Mouse (Mus musculus): ENCODE measurements around the gene Fam83f.

The Fam83f gene

DNA sequence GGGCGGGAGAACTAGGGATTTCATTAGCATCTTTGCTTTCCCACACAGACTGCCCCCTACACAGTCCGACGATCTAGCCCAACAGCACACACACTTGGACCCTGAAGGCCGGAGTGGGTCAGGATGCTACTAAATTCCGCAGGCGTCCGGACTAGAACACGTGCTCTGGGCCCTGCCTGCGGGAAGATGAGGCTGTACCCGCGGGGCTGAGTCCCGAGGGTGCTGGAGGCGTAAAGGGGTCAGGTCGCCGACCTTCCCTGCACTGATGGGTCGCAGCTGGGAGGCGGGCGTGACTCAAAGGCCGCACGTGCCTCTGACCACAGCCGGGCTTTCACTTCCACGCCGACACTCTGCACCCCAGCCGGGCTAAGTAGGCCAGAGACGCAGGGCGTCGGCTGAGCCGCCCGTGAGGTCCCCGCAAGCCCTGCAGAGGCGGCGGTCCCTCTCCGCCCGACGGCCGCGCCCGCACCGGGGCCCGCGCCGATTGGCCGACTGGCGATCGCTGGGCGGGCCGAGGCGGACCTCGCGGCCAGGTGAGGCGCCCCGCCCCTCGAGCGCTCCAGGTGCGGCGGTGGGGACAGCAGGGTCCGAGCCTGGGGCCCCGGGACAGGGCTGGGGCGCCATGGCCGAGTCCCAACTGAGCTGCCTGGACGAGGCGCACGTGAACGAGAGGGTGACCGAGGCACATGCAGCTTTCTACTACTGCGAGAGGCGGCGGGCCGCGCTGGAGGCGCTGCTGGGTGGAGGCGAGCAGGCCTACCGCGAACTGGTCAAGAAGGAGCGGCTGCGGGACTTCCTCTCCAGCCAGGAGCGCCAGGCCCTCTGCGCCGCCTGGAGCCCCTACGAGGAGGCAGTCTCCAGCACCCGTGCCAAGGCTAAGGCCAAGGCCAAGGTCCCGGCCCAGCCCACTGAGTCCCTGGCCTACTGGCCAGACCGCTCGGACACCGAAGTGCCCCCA, at the start of gene Fam83f:
Gene Fam83f, plus strand, starts transcription at position 553 of the 958 bp plus-strand sequence.
- DNase-seq: no peak

- DNase-seq: peak; percentile 13
Observed at GRCm38 (mm10) chr15:80623171-80623837, 48.3 kb upstream of the Fam83f start.

DNA sequence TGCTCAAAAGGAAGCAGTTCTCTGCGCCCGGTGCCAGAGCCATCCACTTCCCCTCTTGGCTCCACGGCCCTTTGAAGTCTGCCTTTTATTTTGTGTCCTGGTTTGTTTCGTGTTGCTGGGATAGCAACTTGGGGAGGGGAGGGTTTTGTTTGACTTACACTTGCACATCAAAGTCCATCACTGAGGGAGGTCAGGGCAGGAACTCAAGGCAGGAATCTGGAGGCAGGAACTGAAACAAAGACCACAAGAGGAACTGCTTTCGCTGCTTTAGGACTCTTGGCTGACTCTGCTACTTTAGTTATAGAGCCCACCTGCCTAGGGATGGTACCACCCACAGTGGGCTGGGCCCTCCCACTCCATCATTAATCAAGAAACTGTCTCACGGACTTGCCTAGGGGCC, 45.2 kb upstream of the Fam83f start:
- DNase-seq: no peak

DNA sequence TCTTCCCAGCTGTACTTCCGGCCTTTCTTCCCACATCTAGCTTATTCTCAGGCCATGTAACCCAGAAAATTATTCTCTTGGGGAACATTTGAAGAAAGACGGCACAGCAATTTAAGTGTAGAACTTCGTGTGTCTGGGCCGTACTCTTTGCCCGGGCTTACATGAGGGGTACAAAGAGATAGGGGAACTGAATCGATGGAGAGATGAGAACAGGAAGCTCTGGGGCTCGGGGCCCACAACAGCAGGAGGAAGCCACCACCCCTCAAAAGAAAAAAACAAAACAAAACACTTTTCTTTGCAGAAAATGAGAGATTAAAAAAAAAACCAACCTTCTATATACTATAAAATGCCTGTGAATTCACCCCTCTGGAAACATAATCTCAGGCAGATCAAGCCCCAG, 41.5 kb upstream of the Fam83f start:
- no peak for DNase-seq

DNA sequence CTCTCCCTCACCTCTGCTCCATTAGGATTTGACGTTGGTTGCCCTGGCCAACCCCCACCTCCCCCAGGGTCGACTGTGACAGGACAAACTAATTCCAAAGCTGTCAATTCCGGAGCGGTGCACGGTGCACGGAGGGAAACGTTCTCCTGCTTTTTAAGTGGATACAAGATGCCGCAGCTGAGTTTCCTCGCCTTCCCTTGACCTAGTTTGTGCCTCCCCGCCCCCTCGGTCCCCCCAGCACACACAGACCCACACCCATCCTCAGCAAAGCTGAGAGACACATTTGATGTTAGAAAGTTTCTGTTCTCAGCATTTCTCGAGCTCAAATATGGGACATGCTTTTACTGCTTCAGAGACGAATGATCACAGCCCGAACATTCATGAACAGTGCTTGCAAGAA, 40.9 kb upstream of the Fam83f start:
- DNase-seq: no peak

DNA sequence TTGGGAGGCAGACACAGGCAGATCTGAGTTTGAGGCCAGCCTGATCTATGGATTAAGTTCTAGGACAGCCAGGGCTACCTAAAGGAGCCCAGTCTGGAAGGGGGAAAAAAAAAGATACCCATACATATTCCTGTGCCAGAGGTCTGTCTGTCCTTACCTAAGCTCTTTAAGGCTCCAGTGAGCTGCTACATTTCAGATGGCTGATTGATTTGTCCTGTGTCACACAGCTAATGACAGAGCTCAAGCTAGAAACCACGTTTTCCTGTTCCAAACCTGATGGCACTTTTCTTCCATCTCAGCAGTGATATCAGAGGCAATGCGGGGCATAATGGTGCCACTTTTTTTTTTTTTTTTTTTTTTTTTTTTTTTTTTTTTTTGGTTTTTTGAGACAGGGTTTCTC, 40.3 kb upstream of the Fam83f start:
- no peak for DNase-seq

- peak; percentile 13 for DNase-seq
Observed at GRCm38 (mm10) chr15:80632280-80632893, 39.3 kb upstream of the Fam83f start.

GRCm38 (mm10) chr15:80634391-80635193, 37.1 kb upstream of the Fam83f start:
- no peak for DNase-seq

DNA sequence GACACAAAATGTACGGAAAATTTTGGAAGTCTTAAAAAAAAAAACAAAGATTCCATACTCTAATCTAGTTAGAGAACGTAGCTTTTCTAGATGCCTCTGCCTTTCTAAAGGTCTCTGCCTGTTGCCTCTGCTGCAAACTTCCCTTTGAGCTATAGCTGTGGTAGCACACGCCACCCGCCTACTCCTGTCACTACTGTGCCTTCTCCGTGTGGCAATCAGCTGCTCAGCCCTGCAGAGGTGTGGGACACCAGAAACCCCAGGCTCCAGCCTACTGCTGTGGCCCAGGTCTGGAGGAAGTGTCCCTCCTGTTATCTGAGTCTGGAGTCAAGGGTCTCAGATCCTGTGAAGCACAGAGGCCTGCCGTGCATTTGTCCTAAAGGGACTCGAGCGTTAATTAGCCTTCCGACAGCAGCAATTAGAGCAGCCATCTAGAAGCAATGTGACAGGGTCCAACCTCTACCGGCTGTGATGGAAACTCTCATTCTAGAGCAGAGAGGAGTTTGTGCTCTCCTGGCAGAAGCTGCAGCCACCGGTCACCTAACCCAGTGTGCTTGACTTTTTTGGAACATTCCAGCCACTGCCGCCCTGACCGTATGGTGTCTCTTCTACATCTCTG, 34.8 kb upstream of the Fam83f start:
- no peak for DNase-seq

DNA sequence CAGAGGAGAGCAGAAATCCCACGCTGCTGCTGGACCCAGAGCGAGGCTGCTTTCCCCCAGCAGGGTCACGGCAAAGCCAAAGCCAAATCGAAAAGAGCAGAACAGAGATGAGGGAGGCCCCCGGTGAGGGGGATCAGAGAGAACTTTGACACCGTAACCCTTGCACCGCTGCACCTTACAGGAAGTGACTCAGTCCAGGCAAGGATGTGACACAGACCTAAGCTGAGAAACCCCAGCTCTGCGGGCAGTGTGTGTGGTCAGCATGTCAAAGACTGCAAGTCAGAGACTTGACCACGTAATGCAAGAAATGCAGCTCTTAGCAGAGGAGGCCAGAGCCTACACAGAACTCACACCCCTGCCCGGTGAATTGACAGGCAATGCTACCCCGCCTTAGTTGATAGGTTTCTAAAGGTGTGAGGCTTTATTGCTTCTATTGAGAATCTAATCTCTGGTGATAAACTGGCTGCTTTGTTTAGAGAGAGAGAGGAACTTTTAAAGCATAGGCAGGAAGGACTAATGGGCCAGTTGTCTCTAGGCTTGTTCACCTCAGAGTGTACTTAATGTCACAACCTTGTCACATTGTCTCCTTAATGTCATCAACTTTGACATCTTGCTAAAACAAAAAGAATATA, 32.5 kb upstream of the Fam83f start:
- DNase-seq: no peak

DNA sequence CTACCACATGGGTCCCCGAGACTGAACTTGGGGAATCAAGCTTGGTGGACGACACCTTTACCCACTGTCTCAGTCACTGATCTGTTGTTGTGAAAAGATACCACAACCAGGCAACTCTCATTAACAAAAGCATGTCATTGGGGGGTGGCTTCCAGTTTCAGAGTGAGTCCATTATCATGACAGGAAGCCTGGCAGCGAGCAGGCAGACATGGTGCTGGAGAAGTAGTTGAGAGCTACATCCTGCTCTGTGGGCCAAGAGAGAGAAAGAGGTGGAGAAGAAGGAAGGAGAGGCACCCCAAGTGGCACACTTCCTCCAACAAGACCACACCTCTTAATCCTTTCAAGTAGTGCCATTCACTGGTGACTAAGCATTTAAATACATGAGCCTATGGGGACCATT, 31.8 kb upstream of the Fam83f start:
- DNase-seq: no peak

DNA sequence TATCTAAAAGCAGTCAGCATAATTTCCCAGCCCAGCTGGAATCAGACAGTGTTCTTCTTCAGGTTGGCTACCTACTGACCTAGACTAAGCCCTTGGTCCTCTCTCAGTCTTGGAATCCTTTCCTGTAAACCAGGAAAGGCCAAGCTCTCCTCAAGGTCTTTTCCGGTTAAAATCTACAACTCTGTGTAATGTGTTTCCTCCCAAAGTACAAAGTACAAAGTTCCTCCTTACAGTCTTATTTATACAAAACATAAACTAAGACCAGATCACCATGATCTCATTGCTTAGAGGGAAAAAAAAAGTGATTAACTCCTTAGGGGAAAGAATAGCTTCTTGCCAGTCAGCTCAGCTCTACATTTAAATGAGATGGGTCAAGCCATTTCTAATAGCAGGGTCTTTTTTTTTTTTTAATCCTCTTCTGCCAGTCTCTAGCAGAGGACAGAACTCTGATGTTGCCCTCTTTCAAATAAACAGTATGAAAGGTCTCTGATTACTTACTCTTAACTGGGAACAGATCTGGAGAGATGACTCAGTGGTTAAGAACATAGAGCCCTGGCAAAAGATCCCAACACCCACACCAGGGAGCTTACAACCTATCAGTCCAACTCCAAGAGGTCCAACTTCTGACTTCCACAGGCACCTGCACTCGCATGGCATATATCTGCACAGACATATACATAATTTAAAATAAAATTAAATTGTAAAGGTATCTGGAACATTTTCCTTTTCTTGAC, 29.8 kb upstream of the Fam83f start:
- DNase-seq: no peak

- no peak for DNase-seq
Observed at GRCm38 (mm10) chr15:80645006-80645797, 26.4 kb upstream of the Fam83f start.

DNA sequence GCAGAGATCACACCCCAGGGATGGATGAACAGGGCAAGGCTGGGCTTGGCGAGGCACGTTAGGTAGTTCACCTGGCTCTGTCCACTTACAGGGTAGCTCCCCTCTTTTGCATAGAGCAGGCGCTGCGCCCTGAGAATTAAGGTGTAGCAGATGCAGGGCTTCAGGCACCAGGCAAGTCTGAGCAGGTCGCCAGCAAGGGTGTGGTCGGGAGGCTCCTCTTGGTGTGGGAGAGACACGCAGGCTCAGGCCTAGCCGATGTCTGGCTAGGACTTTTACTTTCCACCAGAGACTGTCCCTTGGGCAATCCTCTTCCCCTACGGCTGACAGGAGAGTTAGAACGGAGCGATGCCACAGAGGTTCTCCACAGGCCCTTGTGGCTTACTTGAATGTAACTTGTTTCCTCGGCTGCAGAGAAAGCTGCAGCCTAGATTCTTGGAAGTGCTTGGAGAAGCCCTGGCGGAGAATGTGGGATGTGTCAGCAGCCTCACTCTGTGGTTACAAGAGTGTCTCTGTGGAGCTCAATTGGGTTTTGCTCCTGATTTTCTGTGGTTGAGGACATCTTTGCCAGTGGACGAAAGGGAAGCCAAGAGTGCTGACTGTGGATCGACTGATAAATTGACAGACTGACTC, 22.6 kb upstream of the Fam83f start:
- DNase-seq: no peak

DNA sequence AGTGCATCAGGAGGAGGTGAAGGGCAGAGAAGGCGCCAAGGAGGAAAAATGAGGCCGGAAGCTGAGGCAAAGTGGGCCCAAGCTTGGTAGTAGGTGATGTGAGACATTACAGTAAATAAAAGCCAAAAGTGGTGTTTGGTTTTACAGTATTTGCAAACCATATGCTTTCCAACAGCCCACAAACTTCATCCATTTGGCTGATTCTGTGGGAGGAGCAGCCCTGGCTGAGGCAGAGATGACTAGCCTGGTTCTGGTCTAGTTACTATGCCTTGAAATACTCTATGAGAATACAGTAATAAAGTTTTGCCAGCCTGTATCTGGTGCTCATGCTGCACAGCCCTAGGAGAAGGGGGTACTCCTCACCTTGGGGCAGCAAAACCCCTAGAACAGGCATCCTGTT, 21.2 kb upstream of the Fam83f start:
- no peak for DNase-seq

- DNase-seq: no peak
Observed at GRCm38 (mm10) chr15:80653865-80654264, 17.8 kb upstream of the Fam83f start.

GRCm38 (mm10) chr15:80658815-80659471, 12.7 kb upstream of the Fam83f start:
- peak; percentile 63 for DNase-seq

DNA sequence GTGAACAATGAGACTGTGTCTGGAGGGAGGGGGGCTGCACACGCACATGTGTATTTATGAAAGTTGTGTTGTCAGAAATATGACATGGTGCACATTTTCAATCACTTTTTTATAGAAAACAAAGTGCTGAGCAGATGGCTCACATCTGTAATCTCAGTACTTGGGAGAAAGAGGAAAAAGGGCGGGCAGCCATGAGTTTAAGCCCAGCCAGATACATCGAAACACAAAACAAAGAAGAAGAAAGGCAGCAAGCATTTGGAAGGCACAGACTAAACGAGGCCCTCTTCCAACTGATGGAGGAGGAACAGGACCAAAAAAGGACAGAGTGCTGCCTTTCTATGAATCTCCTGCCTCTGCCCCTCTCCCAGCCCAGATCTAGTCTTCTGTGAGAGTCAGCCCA, 10.7 kb upstream of the Fam83f start:
- DNase-seq: no peak

DNA sequence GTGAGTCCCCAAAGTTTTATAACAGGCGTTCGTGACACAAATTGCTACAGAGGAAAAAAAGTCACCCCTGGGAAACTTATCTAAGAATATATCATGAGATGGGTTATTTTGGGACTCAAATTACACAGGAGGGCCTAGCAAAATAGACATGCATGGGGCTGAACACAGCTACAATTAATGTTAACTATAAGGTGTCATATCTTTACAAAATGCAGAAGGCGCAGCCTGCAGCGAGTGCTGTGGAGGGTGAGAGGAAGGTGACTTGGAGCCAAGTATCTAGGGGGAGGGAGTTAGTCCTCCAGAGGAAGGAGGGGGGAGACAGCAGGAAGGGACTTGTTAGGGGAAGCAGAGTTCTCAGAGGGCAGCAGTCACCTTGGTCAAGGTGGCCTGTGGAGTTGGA, 7.2 kb upstream of the Fam83f start:
- no peak for DNase-seq
